Mouse (Mus musculus) heart, adult 18-20 months (tissue): ENCODE measurements around the gene Slc20a1. TPM values are rescaled to one million over a fixed set of nuclear protein-coding genes. Genes with fewer than 3 reads are reported as not detected.
A peak's percentile ranks its signal among the peaks of the same experiment; 100 is the strongest.

Source experiments
- DNase-seq, 2 experiments: peaks; one replicate each; pipeline ENCODE4 v3.0.0; 2021 to 2022; ENCODE audit warnings: mixed read lengths in 1 of 2
- total RNA-seq, 2 experiments: library from RNA; stranded (reverse); gene quantifications; 2 replicates each; pipeline ENCODE4 v1.2.3; 2021

The Slc20a1 gene
- total RNA-seq, 2 experiments from 2014 or later: 12.4 to 13.9 TPM

DNA sequence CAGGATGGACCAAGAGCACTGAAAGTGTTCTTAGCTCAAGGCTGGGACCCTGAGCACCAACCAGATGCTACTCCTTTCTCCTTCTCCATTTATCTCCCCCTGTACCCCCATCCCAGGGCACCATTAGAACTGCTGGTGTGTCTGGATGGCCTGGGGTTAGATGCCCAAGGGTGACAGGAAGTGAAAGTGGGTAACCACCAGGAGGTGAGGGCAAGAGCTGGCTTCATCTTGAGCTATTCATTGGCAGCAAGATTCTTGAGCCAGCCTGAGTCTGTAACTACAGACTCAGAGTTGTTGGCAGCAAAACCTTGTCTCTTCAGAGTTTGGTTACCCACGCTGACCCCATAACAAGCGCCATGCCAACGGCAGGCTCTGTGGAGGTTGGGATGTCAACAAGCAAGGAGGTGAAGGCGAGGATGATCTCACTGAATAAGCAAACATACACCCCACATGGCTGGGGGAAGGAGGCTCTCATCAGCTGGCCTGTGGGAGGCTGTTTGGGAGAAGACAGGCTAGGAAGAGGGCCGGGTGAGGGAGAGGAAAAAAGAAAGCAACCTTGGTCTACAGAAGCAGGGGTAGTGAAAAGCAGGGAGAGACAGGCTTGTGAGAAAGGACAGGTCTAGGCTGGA is 12.2 kb upstream of the Slc20a1 start:
- no peak for DNase-seq

- DNase-seq: no peak
These were observed 6.0 kb upstream of the Slc20a1 start for GRCm38 (mm10) chr2:129192392-129193150.

DNA sequence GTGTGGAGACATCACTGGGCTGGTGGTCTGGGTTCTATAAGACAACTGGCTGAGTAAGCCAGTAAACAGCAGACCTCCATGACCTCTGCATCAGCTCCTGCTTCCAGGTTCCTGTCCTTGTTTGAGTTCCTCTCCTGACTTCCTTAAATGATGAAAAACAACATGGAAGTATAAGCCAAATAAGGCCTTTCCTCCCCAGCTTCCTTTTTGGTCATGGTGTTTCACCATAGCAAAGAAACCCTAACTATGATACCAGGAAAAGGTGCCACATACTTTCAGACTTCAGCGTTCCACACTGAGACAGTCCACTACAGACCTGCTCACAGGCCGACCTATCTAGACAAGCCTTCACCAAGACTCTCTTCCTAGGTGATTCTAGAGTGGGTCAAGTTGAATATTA is 2.2 kb upstream of the Slc20a1 start:
- DNase-seq: no peak

DNA sequence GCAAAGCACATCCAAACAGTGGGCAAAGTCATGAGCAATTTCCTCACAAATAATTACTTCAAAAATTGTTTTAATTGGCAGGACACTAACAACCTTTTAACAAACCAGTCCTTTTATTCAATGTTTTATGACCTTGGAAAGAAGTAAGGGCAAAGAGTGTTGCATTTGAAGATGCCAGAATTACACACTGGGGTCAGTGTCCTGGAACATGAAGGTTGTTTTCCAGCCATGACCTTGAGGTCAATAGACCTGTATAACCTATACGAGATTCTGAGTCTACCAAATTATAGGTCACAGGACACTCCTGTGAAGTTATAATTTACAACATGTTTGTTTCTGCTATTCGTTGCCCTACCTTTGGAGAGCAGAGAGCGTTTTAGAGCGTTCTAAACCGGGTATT is 1.4 kb upstream of the Slc20a1 start:
- no peak for DNase-seq

- no peak for DNase-seq
These were observed 625 bp upstream of the Slc20a1 start for GRCm38 (mm10) chr2:129197843-129198435.

DNA sequence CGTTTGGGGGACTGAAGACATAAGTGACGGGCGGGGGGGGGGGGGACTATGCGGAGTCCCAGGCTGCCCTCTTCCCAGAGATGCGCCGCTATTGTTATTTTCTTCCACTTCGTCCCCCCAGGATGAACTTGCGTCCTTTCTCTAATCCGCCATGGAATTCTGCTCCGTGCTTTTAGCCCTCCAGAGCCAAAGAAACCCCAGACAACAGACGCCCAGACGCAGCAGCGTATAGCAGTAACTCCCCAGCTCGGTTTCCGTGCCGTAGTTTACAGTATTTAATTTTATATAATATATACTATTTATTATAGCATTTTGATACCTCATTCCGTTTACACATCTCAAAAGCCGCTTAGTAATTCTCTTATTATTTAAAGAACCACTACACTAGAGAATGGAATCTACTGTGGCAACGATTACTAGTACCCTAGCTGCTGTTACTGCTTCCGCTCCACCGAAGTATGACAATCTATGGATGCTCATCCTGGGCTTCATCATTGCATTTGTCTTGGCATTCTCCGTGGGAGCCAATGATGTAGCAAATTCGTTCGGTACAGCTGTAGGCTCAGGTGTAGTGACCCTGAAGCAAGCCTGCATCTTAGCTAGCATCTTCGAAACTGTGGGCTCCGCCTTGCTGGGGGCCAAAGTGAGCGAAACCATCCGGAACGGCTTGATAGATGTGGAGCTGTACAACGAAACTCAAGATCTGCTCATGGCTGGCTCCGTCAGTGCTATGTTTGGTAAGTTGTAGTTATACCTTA is 943 bp downstream of the Slc20a1 start:
- peak in 1 of 2 experiments; percentile 35 for DNase-seq

DNA sequence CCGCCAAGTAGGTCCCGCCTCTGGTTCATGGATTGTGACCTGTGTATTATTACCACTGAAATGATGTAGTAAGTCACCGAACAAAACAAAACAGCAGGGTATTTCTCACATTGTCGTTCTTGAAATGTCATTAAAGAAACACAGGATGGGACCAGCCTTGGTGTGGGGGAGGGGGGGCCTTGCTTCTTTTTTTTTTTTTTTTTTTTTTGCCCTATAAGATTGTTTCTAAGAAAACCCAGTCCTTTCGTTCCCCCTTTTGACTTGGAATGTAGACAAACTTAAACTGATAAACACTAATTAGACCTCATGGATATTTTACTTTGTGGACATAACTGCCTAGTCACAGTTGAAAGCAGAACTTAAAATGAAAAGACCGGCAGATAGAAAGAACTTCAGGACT is 6.4 kb downstream of the Slc20a1 start:
- no peak for DNase-seq

GRCm38 (mm10) chr2:129206824-129207223 is 8.3 kb downstream of the Slc20a1 start:
- DNase-seq: peak; percentile 50 to 61

GRCm38 (mm10) chr2:129208181-129208746 is 9.7 kb downstream of the Slc20a1 start:
- peak; percentile 27 to 39 for DNase-seq

DNA sequence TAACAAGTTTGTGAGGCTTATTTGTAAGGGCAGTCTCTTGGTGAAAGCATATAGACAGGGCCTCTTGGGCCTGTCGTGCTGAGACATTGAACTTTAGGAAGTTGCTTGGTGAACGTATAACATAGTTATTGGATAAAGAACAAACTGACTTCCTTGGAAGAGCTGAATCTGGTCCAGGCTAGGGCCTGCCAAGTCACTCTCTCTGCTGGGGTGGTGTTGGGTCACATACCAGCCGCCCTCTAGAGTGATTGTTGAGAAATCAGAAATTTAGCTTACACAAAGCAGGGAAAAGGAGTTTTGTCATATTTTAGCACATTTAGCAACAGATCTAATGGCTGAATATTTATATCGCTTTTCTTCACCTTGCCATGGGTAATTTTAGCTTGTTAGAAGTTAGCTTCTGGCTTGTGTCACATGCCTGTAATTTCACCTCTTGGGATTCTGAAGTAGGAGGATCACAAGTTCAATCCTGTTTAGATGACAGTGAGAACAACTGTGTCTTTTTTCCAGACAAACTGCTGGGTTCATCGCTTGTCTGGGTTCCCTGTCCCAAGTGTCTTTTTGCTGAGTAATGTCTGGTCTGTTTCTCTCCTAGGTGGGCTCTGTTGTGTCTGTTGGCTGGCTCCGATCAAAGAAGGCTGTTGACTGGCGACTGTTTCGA is 11.7 kb downstream of the Slc20a1 start:
- DNase-seq: no peak

DNA sequence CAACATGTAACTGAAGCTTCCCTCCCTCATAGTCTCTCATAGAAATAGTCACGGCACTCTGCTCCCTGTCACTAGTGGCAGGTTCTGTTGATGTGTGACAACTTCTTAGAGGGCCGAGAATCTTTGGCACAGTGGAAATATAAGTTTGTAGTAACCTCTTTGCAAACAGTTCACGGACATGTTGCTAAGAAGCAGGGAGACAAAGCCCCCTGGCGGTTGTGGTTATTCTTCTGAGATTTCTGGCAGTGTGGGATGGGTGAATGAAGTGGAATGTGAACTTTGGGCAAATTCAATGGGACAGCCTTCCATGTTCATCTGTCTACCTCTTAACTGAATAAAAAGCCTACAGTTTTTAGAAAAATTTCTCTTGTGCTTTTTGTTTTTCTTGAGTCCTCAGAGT is 12.7 kb downstream of the Slc20a1 start:
- no peak for DNase-seq

DNA sequence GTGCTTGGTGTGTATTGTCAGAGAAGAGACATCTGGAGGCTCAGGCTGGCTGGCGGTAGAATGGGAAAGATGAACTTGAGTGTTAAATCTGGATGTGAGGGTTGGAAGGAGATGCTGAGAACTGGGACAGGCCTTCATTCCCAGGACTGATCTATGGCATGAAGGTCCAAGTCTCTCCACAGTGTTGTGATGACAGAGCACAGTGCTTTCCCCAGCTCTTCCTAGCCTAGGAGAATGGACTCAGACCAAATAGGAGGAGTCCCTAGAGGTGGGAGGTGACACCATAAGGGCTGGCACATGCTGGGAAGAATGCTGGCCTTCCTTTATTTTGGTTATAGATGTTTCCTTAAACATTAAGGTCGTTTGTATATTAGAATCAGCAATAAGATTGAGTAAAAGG is 13.4 kb downstream of the Slc20a1 start:
- DNase-seq: no peak

DNA sequence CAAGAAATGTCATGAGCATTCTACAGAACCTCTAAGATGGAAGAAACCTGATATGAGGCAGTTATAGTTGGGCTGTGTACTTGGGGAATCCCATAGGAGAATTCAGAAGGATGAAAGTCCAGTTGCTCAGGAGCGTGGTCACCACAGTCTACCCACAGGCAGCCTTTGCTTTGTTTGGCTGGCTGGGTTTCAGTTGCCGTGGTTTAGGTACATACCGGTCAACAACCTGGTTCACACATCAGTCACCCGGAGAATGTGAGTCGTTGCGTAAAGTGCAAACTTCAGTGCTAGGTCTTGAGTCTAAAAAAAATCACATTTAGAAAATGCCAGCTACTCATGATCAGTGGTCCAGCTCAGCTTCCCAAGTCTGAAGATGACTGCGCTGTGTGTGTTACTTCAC is 14.0 kb downstream of the Slc20a1 start:
- no peak for DNase-seq

DNA sequence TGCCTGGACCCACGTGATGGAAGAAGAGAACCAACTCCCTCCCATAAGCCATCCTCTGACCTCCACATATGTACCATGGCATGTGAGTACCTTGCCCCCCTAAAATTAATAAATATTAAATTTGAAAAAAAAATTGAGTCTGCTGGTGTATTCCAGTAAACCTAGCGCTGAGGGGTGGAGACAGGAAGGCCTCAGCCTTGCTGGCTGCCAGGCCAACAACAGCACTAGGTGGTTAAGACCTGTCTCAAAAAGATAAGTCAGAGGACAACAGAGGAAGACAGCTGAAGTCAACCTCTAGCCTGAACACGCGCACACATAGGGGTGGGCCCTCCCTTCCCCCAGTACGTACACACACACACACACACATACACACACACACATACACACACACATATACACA is 16.2 kb downstream of the Slc20a1 start:
- no peak for DNase-seq

GRCm38 (mm10) chr2:129217612-129218185 is 19.1 kb downstream of the Slc20a1 start:
- no peak for DNase-seq

DNA sequence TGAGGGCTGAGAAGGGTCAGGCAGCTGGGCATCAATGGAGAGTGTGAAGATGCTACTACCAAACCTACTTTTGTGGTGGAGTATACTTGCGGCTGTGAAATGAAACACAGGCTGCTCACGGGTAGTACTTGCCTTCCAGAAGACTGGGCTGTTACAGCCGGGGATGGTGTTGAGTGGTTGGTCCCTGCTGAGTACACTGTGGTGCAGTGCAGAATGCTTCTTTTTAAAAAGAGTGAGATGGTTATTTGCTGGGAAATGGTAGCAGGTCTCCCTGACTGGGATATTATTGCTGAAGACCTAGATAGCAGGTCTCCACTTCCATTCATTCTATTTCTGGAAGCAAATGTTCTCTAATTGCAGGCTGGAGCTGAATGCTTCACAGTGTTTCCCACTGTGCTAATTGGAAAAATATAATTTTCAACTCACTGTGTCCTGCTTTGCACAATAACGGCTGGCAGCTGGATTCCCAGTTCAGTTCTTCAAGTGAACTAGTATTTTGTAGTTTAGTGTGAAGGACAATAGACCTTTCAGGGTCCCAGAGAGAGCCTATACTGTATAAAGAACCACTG is 20.1 kb downstream of the Slc20a1 start:
- no peak for DNase-seq

GRCm38 (mm10) chr2:129221097-129221632 is 22.6 kb downstream of the Slc20a1 start:
- DNase-seq: no peak

DNA sequence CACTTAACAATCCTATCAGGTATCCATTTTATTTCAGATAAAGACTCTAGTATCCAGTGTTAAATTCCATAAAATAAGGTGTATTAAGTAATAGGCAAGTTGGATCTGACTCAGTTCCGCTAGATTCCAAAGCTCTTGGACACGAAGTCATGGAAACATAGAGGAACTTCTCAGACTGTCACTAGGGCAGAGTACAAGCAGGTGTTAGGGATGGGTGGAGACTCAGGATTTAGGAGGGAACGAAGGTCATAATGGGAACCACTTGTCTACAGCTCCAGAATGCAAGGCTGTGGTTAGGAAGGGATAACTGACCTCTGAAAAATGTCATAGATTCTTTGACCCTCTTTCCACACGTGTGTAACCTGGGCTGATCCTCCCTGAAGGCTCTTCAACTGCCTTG is 25.6 kb downstream of the Slc20a1 start:
- no peak for DNase-seq

DNA sequence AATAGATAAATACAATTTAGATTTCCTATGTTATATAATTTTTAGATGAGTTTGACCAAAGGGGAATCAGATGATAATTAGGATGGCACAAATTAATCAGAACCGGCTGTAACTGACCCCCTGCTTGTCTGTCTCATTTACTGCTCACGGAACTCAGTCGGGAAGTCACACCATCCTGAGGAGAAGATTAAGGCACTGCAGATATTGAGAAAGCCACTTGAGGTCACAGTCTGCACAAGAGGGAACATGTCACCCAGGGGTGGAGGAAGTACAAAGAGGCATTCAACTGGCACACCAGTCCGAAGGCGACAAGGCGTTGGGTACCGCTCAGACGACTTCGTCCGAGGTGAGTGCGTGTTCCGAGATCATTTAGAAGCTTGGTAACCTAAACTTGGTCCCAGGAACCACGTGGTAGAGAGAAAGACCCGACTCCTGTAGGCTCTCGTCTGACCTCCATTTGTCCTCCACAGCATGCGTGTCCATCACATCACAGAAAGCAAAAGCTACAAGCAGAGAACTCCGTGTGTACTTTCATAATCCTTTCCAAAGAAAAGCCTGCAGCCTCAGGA is 26.8 kb downstream of the Slc20a1 start:
- no peak for DNase-seq

GRCm38 (mm10) chr2:129226296-129226851 is 27.8 kb downstream of the Slc20a1 start:
- DNase-seq: no peak
